Mouse (Mus musculus) adrenal gland, adult (tissue): ENCODE measurements around the gene Pbx1.

Source experiments
- DNase-seq, 2 experiments: peaks; one replicate each; pipeline ENCODE4 v3.0.0; 2022 to 2023; ENCODE audit warnings: low spot score in 1 of 2; ENCODE audit not compliant: inconsistent age in 2 of 2

Pbx1 gene

GRCm38 (mm10) chr1:168283421-168283820 is 148.6 kb downstream of the Pbx1 start:
- DNase-seq: no peak

DNA sequence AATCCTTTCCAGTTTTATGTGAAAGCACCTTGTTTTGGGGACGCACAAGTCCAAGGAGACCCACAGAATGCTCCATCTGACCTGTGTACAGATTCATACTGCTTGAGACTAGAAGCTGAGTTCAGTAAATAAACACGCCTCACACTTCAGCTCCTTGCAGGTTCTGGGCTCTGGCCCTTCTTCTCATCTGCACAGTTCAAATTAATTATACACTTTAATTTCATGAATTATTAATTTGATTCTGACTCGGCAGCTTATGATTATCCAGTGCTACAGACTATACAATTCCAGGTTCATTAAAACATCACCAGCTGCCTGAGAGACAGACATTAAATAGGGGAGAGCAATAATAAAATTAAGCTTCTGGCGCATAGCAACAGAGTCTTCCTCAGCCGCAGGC is 156.4 kb downstream of the Pbx1 start:
- DNase-seq: no peak

DNA sequence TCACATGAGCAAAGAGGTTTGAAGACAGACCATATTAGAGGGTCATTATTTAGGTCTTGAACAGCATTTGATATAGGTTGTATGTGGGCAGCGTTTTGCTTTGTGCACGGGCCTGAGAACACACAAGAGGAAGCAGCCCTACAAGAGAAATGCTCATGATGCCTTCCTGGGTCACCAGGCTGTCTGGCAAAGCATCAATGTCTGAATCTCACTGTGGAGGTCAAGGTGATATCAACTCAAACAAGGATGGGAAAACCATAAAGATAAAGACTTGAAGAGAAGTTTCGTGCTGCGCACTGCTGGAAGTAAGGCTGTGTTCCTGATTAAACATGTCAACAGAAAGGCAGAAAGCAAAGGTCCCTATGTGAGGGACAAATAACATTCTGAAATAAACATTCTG is 157.8 kb downstream of the Pbx1 start:
- DNase-seq: peak in 1 of 2 experiments; percentile 65

GRCm38 (mm10) chr1:168272091-168272490 is 160.0 kb downstream of the Pbx1 start:
- no peak for DNase-seq

DNA sequence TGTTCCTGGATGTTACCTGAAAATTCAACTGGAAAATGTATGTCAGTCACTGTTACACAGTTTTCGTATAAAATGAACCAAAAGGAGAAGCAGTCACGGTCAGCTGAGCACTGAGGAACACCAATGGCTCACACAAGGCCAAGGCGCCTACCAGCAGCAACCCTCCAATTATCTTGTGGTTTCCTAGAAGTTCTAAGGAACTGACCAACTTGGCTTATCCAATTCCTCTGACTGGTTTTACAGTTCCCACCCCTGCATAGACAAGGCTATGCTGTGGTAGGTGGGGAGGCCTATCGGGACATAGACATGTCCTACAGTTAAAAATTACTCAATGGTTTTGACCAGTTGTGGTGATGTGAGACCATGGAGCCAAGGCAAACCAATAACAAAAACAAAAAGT is 160.9 kb downstream of the Pbx1 start:
- no peak for DNase-seq

- DNase-seq: no peak
These were observed 163.1 kb downstream of the Pbx1 start for GRCm38 (mm10) chr1:168268751-168269623.

DNA sequence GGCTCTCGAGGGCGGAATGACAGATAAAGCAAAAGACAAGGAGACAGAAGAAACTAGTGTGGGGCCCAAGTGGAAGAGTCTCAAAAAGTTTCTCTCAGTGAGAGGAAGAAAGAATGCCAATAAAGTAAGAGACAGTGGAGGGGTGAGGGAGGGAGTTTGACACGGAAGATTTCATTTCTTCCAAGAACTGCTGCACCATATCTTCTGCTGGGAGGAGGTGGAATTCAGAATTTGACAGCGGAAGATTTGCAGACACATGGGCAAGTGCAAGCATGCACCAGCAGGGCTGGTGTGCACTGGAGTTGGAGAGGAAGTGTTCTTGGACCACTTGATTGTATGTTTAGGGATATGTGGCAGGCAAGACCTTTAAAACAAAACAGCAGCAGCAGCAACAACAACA is 163.8 kb downstream of the Pbx1 start:
- no peak for DNase-seq

DNA sequence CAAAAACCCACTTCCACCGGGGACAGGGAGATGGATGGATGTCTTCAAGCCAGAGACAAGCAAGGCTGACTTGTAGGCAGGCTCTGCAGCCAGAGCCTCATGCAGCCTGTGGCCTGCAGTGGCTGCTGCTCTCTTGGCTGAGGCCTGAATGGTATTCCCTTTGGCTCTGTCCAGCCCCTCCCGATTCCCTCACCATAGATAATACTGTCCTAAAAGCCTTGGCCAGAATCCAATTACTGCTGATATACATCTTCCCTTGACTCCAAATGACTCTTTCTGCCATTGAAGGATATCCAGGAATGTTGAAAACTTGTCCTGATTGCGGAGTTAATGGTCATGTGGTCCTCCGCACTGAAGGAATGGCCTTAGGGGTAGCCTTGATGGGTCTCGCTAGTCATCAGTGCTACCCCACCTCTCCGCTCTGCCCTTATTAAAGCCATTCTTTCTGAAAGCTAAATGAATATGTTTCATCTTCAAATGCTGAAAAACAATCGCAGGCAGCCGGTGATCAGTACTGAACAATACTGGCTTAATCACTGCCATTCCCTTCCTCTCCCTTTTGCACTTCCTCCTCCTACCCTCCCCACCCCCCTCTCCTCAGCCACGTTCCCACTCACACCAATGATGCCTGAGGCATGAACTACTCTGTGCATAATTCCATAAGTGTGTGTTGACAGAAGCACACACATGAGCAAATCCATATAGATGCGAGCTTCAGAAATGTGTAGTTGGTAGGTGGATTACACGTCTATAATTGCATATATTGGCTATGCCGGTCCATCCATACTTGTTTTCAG is 166.3 kb downstream of the Pbx1 start:
- peak; percentile 56 to 90 for DNase-seq

DNA sequence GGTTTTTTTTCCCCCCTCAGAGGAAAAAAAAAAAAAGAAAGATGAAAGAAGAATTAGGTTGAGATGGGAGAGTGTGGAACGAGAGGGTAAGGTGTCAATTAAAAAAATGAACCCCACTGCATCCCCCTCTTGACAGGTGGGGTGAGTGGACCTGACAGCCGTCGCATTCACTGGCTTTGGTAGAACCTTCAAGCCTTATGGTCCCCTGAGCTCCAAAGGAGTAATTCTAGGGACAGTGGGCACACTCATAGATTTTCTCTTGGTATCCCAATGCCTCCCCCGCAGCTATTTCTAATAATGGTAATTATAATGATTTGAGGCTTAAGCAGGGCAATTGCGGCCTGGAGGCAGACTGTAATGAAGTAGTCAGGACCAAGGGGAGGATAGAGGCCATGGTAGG is 167.0 kb downstream of the Pbx1 start:
- DNase-seq: no peak

- peak in 1 of 2 experiments; percentile 76 for DNase-seq
These were observed 171.7 kb downstream of the Pbx1 start for GRCm38 (mm10) chr1:168260391-168260790.

DNA sequence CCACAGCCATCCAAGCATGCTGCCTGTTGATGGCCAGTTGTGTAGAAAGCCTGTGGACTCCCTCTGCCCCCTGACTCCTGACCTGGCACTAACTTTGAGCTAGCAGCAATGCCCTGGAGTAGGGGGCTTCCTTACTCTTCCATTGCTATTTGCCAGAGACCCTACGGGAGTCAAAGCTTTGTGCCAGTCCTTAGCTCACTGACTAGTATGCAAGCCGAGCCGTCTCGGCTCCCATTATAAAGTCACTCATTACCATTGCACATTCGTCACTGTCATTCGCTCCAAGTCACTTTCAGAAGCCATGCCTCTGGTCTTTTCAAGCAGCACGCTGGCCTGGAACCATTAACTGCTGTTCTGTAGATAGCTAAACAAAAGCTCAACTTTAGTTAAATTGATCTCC is 173.2 kb downstream of the Pbx1 start:
- DNase-seq: no peak

- DNase-seq: no peak
These were observed 176.6 kb downstream of the Pbx1 start for GRCm38 (mm10) chr1:168255347-168255908.

GRCm38 (mm10) chr1:168246968-168247724 is 184.9 kb downstream of the Pbx1 start:
- peak; percentile 53 to 76 for DNase-seq

GRCm38 (mm10) chr1:168245539-168245938 is 186.5 kb downstream of the Pbx1 start:
- peak; percentile 41 to 80 for DNase-seq

GRCm38 (mm10) chr1:168243759-168244158 is 188.3 kb downstream of the Pbx1 start:
- peak in 1 of 2 experiments; percentile 52 for DNase-seq

DNA sequence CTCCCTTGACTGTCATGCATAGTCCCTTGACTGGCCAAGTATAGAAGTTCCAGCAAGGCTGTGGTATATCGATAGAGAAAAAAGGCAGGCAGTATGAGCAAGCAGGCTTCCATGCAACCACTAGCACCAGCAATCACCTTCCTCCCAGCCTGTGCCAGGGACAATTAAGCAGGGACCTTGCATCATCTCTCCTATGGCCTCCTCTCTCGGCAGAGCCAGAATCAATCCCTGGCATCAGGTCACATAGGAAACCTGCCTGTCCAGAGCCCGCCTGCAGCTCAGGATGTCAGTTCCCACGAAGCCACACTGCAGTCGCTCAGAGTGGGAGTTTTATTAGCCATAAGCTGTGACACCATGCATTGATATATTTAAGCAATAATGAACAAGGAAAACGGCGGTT is 189.0 kb downstream of the Pbx1 start:
- no peak for DNase-seq

DNA sequence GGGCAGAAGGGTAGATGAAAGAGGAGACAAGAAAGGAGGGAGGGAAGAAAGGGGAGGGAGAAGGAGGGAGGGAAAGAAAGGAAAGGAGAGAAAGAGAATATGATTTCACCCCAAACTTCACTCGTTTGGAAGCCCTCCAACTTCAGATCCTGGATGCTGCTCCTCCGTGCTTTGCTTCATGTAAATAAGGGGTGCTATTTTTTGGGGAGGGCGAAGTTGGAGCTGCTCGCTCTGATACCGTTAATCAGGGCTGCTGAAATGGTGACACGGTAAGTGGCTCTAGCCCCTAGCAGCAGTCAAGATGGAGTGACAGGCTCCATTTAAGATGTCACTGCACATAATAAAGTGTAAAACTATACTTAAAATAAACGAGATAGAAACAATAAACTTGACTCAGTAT is 190.8 kb downstream of the Pbx1 start:
- DNase-seq: no peak

- DNase-seq: no peak
These were observed 191.2 kb downstream of the Pbx1 start for GRCm38 (mm10) chr1:168240846-168241245.

DNA sequence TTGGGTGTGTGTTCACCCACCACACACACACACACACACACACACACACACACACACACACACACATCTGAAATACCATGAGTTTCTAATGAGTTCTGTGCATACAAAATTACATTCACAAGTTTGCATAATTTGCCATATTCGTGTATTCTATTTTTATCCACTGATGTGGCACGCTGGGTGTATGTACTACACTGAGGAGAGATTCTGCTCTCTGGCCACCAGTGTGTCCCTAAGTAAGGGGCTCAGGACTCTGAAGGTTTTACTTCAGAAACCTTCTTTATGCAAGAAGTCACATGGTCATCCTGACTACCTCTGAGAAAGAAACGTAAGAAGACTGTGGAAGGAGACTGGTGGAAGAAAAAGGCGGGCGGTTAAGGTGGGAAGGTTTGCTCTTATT is 191.7 kb downstream of the Pbx1 start:
- no peak for DNase-seq

GRCm38 (mm10) chr1:168236101-168236500 is 196.0 kb downstream of the Pbx1 start:
- no peak for DNase-seq

GRCm38 (mm10) chr1:168234355-168234754 is 197.7 kb downstream of the Pbx1 start:
- DNase-seq: no peak
